Mouse (Mus musculus): ENCODE data around the gene Ppp1r3d.

Ppp1r3d gene

GRCm38 (mm10) chr2:178414261-178415149 lies at the start of gene Ppp1r3d, which contains the start of gene Fam217b:
TSS of gene Ppp1r3d (minus strand) at chr2:178414472.
TSS of gene Fam217b (plus strand) at chr2:178414524.
- no peak for DNase-seq (ENCODE audit: low spot score)

DNA sequence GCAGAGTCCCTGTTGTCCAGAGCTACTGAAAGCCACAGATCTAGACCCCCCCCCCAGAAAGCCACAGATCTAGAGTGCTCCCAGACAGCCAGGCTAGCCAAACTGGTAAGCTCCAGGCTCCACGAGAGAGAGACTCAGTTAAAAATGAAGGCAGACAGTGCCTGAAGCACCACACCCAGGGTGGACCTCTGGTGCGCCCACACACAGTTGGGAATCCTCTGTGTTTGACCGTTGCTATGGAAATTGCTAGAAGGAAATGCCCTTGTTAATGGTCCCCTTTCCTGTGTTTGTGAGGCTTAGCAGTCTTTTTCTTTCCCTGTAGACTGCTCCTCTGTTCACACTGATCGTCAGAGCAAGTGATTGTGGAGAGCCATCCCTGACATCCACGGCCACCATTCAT lies 46.1 kb upstream of the Ppp1r3d start:
- no peak for DNase-seq (ENCODE audit: low spot score)

GRCm38 (mm10) chr2:178457414-178457813 lies 43.1 kb upstream of the Ppp1r3d start:
- no peak for DNase-seq (ENCODE audit: low spot score)

GRCm38 (mm10) chr2:178454664-178455516 lies 40.6 kb upstream of the Ppp1r3d start:
- no peak for DNase-seq (ENCODE audit: low spot score)

DNA sequence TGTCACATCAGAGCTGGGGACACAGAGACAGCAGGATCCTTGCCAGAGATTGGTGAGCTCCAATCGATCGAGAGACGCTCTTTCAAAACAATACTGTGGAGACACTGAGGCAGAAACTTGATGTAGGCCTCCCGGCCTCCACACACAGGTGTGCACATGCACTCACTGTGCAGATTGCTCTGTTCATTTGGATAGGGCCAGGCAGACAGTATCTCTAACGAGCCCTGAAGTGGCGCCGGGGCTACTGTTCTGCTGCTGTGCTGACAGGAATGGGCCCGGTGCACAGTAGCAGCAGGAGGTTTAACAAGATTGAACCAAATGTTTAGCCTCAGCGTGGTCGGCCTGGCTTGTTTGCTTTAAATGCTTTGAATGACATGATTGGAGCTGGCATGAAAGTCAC lies 36.7 kb upstream of the Ppp1r3d start:
- no peak for DNase-seq (ENCODE audit: low spot score)

GRCm38 (mm10) chr2:178450236-178450635 lies 36.0 kb upstream of the Ppp1r3d start:
- no peak for DNase-seq (ENCODE audit: low spot score)

DNA sequence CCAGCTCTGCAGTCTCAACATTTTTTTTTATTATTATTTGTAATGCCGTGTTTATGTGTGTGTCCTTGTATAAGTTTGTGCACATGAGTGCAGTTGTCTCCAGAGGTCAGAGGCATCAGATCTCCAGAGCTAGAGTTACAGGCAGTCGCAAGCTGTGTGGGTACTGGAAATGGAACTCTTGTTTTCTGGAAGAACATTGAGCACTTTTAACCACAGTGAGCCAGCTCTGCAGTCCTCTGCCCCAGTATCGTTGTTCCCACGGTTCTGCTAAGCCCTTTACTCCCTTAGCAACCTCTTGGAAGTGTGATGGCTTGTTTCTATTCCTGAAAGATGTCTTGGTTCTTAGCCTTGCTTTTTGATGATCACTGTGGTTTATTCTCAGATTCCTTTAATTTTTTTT lies 35.1 kb upstream of the Ppp1r3d start:
- no peak for DNase-seq (ENCODE audit: low spot score)

- DNase-seq (ENCODE audit: low spot score), result no peak
Measured at GRCm38 (mm10) chr2:178437311-178437710, 23.0 kb upstream of the Ppp1r3d start.

- no peak for DNase-seq (ENCODE audit: low spot score)
Measured at GRCm38 (mm10) chr2:178433903-178434302, 19.6 kb upstream of the Ppp1r3d start.

- no peak for DNase-seq (ENCODE audit: low spot score)
Measured at GRCm38 (mm10) chr2:178433495-178433894, 19.2 kb upstream of the Ppp1r3d start.

GRCm38 (mm10) chr2:178430231-178430630 lies 16.0 kb upstream of the Ppp1r3d start, which contains the start of gene Cdh26:
TSS of gene Cdh26 (plus strand) at chr2:178430531.
- no peak for DNase-seq (ENCODE audit: low spot score)

GRCm38 (mm10) chr2:178429426-178429825 lies 15.2 kb upstream of the Ppp1r3d start:
- no peak for DNase-seq (ENCODE audit: low spot score)

DNA sequence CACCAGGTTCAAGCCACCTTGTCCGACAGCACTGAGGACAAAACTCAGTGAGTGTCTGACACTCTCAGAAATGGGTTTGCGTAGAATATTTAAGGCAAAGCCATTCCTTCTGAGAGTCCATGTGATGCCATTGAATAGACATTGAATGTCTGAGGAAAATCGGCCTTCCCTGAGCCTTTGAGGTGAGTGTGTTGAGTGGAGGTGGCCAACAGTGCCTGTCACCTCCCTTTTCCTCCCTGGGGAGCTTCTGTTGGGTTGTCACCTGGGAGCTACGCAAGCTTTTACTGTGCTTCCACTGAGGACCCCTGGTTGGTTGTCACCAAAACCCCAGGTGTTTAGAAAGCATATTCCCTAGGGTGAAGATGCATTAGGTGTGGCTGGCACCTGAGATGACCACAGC lies 14.4 kb upstream of the Ppp1r3d start:
- no peak for DNase-seq (ENCODE audit: low spot score)

DNA sequence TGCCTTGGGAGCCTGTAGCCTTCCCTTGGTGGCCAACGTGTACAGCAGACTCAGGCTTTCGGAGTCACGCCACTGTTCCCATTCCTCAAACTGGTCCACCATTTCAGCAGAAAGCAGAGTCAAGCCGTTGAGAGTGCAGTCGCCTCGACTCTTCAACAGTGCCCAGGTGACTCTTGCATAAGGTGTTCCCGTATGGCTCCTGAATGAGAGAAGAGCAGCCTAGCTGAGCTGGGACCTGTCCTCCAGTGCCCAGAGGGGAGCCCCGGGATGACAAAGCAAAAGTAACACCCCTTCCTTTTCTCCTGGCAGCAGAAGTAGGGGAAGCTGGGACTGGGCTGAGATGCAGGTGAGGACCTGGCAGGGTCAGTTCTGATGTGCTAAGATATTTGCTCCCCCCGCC lies 13.9 kb upstream of the Ppp1r3d start:
- DNase-seq (ENCODE audit: low spot score), result no peak

- no peak for DNase-seq (ENCODE audit: low spot score)
Measured at GRCm38 (mm10) chr2:178427181-178427580, 12.9 kb upstream of the Ppp1r3d start.

GRCm38 (mm10) chr2:178426229-178426628 lies 12.0 kb upstream of the Ppp1r3d start:
- no peak for DNase-seq (ENCODE audit: low spot score)

GRCm38 (mm10) chr2:178423223-178423622 lies 9.0 kb upstream of the Ppp1r3d start:
- no peak for DNase-seq (ENCODE audit: low spot score)

GRCm38 (mm10) chr2:178422186-178422585 lies 7.9 kb upstream of the Ppp1r3d start:
- no peak for DNase-seq (ENCODE audit: low spot score)

- DNase-seq (ENCODE audit: low spot score), result no peak
Measured at GRCm38 (mm10) chr2:178421603-178422002, 7.3 kb upstream of the Ppp1r3d start.

DNA sequence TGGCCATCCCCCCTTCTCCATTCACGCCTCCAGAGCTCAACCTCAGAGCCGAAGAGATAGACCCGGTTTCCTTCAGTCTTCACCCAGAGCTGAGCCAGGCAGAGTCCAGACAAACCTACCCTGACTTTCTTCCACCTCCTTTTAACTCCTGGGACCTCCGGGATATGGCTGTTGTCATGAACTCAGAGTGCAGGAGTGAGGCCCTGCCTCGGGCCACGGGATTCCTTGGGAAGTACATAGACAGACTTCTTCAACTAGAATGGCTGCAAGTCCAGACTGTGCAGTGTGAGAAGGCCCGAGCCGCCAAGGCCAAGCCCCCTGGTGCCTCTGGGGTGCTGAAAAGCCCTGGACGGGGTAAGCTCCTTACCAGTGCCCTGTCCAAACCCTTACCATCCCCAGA lies 6.3 kb upstream of the Ppp1r3d start:
- DNase-seq (ENCODE audit: low spot score), result no peak

GRCm38 (mm10) chr2:178416970-178417369 lies 2.7 kb upstream of the Ppp1r3d start:
- no peak for DNase-seq (ENCODE audit: low spot score)

- no peak for DNase-seq (ENCODE audit: low spot score)
Measured at GRCm38 (mm10) chr2:178416427-178416826, 2.2 kb upstream of the Ppp1r3d start.

GRCm38 (mm10) chr2:178415150-178415448 lies 827 bp upstream of the Ppp1r3d start:
- no peak for DNase-seq (ENCODE audit: low spot score)

Data from c-Kit-positive CD71-positive TER-119-positive erythroid progenitor cells, embryonic 14.5 days (primary cell).